Mouse (Mus musculus): Measurements from ENCODE around the gene Actl10.

The Actl10 gene

DNA sequence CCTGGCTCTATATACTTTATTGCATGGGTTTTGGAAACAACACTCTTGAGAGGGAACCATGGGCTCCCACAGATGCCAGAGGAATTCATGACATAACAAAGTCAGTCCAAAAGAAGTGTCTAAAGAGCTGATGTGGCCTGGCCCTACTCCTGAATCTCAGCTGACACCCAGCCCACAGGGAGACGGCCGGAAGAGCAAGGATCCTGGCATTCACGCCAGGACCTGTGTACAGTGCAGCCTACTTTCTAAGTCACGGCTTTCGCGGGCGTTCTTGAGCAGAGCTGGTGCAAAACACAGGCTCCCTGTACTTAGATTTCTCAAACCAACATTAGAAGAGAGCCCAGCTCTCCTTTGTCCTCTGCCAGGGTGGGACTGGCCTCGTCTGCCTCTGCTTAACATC, 29.0 kb downstream of the Actl10 start:
- no peak for DNase-seq (ENCODE audit: extremely low read depth, low read depth)

- no peak for DNase-seq (ENCODE audit: extremely low read depth, low read depth)
Measured at GRCm38 (mm10) chr2:154581421-154581820, 29.8 kb downstream of the Actl10 start.

- DNase-seq (ENCODE audit: extremely low read depth, low read depth): peak; percentile 50
Measured at GRCm38 (mm10) chr2:154583906-154584872, 32.6 kb downstream of the Actl10 start.

- DNase-seq (ENCODE audit: extremely low read depth, low read depth): no peak
Measured at GRCm38 (mm10) chr2:154584931-154585601, 33.5 kb downstream of the Actl10 start.

GRCm38 (mm10) chr2:154586405-154586804, 34.8 kb downstream of the Actl10 start:
- DNase-seq (ENCODE audit: extremely low read depth, low read depth): peak; percentile 42

GRCm38 (mm10) chr2:154589051-154589450, 37.5 kb downstream of the Actl10 start:
- DNase-seq (ENCODE audit: extremely low read depth, low read depth): no peak

- no peak for DNase-seq (ENCODE audit: extremely low read depth, low read depth)
Measured at GRCm38 (mm10) chr2:154591239-154591638, 39.7 kb downstream of the Actl10 start.

GRCm38 (mm10) chr2:154593025-154593424, 41.4 kb downstream of the Actl10 start:
- DNase-seq (ENCODE audit: extremely low read depth, low read depth): no peak

- no peak for DNase-seq (ENCODE audit: extremely low read depth, low read depth)
Measured at GRCm38 (mm10) chr2:154595775-154596174, 44.2 kb downstream of the Actl10 start.

- no peak for DNase-seq (ENCODE audit: extremely low read depth, low read depth)
Measured at GRCm38 (mm10) chr2:154597399-154597798, 45.8 kb downstream of the Actl10 start.

DNA sequence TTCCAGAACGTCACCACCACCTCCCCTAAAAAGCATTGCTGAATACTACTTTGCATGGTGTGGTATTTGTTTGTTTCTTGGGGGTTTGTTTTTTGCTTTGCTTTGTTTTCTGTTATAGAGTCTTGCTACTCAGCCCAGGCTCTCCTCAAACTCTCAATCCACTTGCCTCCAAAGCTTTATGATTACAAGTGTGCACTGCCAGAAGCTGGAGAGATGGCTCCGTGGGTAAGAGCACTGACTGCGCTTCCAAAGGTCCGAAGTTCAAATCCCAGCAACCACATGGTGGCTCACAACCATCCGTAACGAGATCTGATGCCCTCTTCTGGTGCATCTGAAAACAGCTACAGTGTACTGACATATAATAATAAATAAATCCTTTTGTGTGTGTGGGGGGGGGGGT, 49.0 kb downstream of the Actl10 start:
- DNase-seq (ENCODE audit: extremely low read depth, low read depth): no peak

DNA sequence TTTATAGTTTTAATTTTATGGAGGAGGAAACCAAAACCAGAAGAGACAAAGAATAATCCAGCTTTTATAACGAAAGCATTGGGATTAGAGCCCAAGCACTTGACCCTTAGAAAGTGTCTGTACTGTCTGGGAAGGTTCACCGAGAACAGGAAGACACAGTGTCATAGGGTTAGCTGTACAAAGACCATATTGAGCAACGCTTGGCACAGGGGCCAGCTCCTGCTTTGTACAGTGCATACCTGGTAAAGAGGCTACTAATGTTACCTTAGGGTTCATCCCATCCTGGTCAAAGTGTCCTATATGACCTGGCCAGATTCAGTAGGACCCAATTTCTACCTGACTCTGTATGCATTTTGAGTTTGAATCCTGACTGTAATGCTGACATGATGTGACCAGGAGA, 49.7 kb downstream of the Actl10 start:
- DNase-seq (ENCODE audit: extremely low read depth, low read depth): no peak
